Mouse (Mus musculus) bone marrow, adult 2 months (tissue): ENCODE results near the gene Gm49342. TPM values are rescaled to one million over a fixed set of nuclear protein-coding genes. Genes with fewer than 3 reads are reported as not detected.
"Not testable (repeated sequence)": the region's sequence is repeated elsewhere in the genome, so short reads cannot be mapped to it uniquely, and the experiment has no call there.

Experiments
- H3K27ac ChIP-seq: fragments of 200-500 bp; 2 replicates; pipeline ENCODE4 v1.5.1; 2012; ENCODE audit warnings: low read depth, mild to moderate bottlenecking, control low read depth, inconsistent platforms, low read length; ENCODE audit not compliant: control insufficient read depth, poor library complexity, insufficient read depth
- H3K4me1 ChIP-seq: fragments of 200-500 bp; 2 replicates; pipeline ENCODE4 v1.6.1; 2011; ENCODE audit warnings: low read length; ENCODE audit not compliant: control insufficient read depth, insufficient read depth
- H3K4me3 ChIP-seq: fragments of 200-500 bp; replicated peaks from 2 replicates; pipeline ENCODE3; 2011; ENCODE audit warnings: mild to moderate bottlenecking, low read depth, low read length, control low read depth; ENCODE audit not compliant: control insufficient read depth
- CTCF ChIP-seq: fragments of 200-500 bp; IDR thresholded peaks from 2 replicates; pipeline ENCODE4 v1.5.1; 2011; ENCODE audit warnings: low read length, control low read depth; ENCODE audit not compliant: control insufficient read depth, insufficient read depth
- POLR2A ChIP-seq: fragments of 200-500 bp; IDR thresholded peaks from 2 replicates; pipeline ENCODE4 v1.6.1; 2011; ENCODE audit warnings: low read depth, mild to moderate bottlenecking, control low read depth, low read length, borderline replicate concordance; ENCODE audit not compliant: control insufficient read depth
- WGBS: fragments of 180-500 bp; shearing (Covaris S2); methylation state at CpG from one replicate; pipeline ENCODE4 v1.1.7; 2018; 5-methylcytosine and 5-hydroxymethylcytosine counted together
- polyA plus RNA-seq: library from polyadenylated mRNA; stranded (reverse); fragments of >200 nt; gene quantifications from 2 replicates; pipeline ENCODE4 v1.2.4, GENCODE M21; 2011; ENCODE audit warnings: low replicate concordance; ENCODE audit not compliant: missing spikeins, insufficient read depth, insufficient read length

Gm49342 gene
- polyA plus RNA-seq: 21.3 TPM in 1 of 2 replicates, not detected in the other

- no peaks in the 10 kb centered on the region; the same call in 1 of the 2 replicates for H3K4me1 ChIP-seq
- peak; percentile 47; the same call in 1 of the 2 replicates for TF ChIP-seq CTCF
- TF ChIP-seq POLR2A: peak; percentile 100
- peak within 1 kb of the TSS; percentile 95 for H3K27ac ChIP-seq
- H3K4me3 ChIP-seq: peak within 1 kb of the TSS; percentile 81
- whole genome bisulfite sequencing: under 1% methylated on average over 31 of the region's 31 CpGs
These were observed at the start of gene Gm49342 for GRCm38 (mm10) chr14:50943932-50944667. Gene Gm49342 (plus strand): TSS chr14:50944517.

GRCm38 (mm10) chr14:50895407-50895806 lies 48.9 kb upstream of the Gm49342 start:
- Histone ChIP-seq H3K4me3 (no peak overlapping the region), H3K4me1 (peaks cover 6% of the 10 kb centered on the region), H3K27ac (no peak overlapping the region)
- TF ChIP-seq CTCF: no peak
- no peak for TF ChIP-seq POLR2A

- H3K4me1 ChIP-seq: peaks cover 6% of the 10 kb centered on the region
- no peak overlapping the region for H3K4me3 ChIP-seq
- peak overlapping the region; percentile 23 for H3K27ac ChIP-seq
- 48% methylated on average over 19 of the region's 19 CpGs for WGBS
- TF ChIP-seq CTCF (no peak), POLR2A (no peak)
These were observed 48.2 kb upstream of the Gm49342 start for GRCm38 (mm10) chr14:50895985-50896746.

GRCm38 (mm10) chr14:50896747-50897373 lies 47.5 kb upstream of the Gm49342 start:
- no peak overlapping the region for H3K4me3 ChIP-seq
- 61% methylated on average over 23 of the region's 23 CpGs for WGBS
- TF ChIP-seq CTCF (no peak), POLR2A (no peak)
- peak overlapping the region; percentile 23; the same call in 1 of the 2 replicates for H3K27ac ChIP-seq
- H3K4me1 ChIP-seq: peaks cover 6% of the 10 kb centered on the region

GRCm38 (mm10) chr14:50897374-50897765 lies 46.9 kb upstream of the Gm49342 start, which contains the start of gene Klhl33:
Gene Klhl33 (minus strand): TSS chr14:50897507.
- Histone ChIP-seq H3K27ac (peak within 1 kb of the TSS; percentile 23), H3K4me3 (no peak within 1 kb of the TSS), H3K4me1 (peaks cover 5% of the 10 kb centered on the region)
- WGBS: 52% methylated on average over 7 of the region's 7 CpGs
- TF ChIP-seq CTCF (no peak), POLR2A (no peak)

GRCm38 (mm10) chr14:50897992-50898391 lies 46.3 kb upstream of the Gm49342 start:
- H3K4me1 ChIP-seq, H3K4me3 ChIP-seq, H3K27ac ChIP-seq: not testable (repeated sequence)
- WGBS: 15% methylated on average over 2 of the region's 2 CpGs

GRCm38 (mm10) chr14:50903973-50904827 lies 40.1 kb upstream of the Gm49342 start:
- H3K4me3 ChIP-seq: peak overlapping the region; percentile 0
- 27% methylated on average over 26 of the region's 26 CpGs for WGBS

GRCm38 (mm10) chr14:50904828-50905129 lies 39.5 kb upstream of the Gm49342 start:
- WGBS: 93% methylated on average over 4 of the region's 4 CpGs
- TF ChIP-seq CTCF: no peak
- no peak for TF ChIP-seq POLR2A
- Histone ChIP-seq H3K4me1 (no peaks in the 10 kb centered on the region; the same call in 1 of the 2 replicates), H3K4me3 (no peak overlapping the region), H3K27ac (no peak overlapping the region)

More at GRCm38 (mm10) chr14:50903973-50904827, 40.1 kb upstream of the Gm49342 start:
- TF ChIP-seq CTCF: peak; percentile 42; the same call in 1 of the 2 replicates
- no peak for TF ChIP-seq POLR2A
- no peak overlapping the region for H3K27ac ChIP-seq
- H3K4me1 ChIP-seq: no peaks in the 10 kb centered on the region; the same call in 1 of the 2 replicates

GRCm38 (mm10) chr14:50905327-50905726 lies 39.0 kb upstream of the Gm49342 start:
- not testable (repeated sequence) for H3K27ac ChIP-seq

More at GRCm38 (mm10) chr14:50905327-50905726, 39.0 kb upstream of the Gm49342 start:
- not testable (repeated sequence) for H3K4me3 ChIP-seq, H3K4me1 ChIP-seq
